Mouse (Mus musculus) kidney, postnatal 0 days (tissue): ENCODE results near the gene Lancl1. TPM values are rescaled to one million over a fixed set of nuclear protein-coding genes. Genes with fewer than 3 reads are reported as not detected.

ENCODE experiments used
- ATAC-seq: fragments of 200-750 bp; cut with Nextera tagmentation; replicated peaks from 2 replicates; pipeline ENCODE4 v1.8.0; 2017; ENCODE audit warnings: low read depth, moderate number of reproducible peaks, moderate TSS enrichment, moderate library complexity; ENCODE audit not compliant: low FRiP score
- DNase-seq: peaks from one replicate; pipeline ENCODE4 v3.0.0-alpha.2; 2016; ENCODE audit warnings: low spot score
- H3K27ac ChIP-seq: fragments of 300-500 bp; sonication (generic); 2 replicates; pipeline ENCODE4 v1.5.1; 2014; ENCODE audit warnings: mild to moderate bottlenecking
- H3K27me3 ChIP-seq: fragments of 300-500 bp; sonication (generic); 2 replicates; pipeline ENCODE4 v1.6.1; 2014; ENCODE audit warnings: low read length, mixed read lengths; ENCODE audit not compliant: insufficient read depth
- H3K36me3 ChIP-seq: fragments of 300-500 bp; sonication (generic); 2 replicates; pipeline ENCODE4 v1.6.1; 2014; ENCODE audit warnings: low read length, mixed read lengths; ENCODE audit not compliant: insufficient read depth
- H3K4me1 ChIP-seq: fragments of 300-500 bp; sonication (generic); replicated peaks from 2 replicates; pipeline ENCODE4 v1.6.1; 2014; ENCODE audit warnings: antibody characterized with exemption, low read length, mixed read lengths; ENCODE audit not compliant: insufficient read depth
- H3K4me2 ChIP-seq: fragments of 300-500 bp; sonication (generic); 2 replicates; pipeline ENCODE4 v1.6.1; 2014; ENCODE audit warnings: mild to moderate bottlenecking, low read length, moderate library complexity, mixed read lengths
- H3K4me3 ChIP-seq: fragments of 300-500 bp; sonication (generic); replicated peaks from 2 replicates; pipeline ENCODE4 v1.5.1; 2014; ENCODE audit warnings: low read depth, low read length
- H3K9ac ChIP-seq: fragments of 300-500 bp; sonication (generic); 2 replicates; pipeline ENCODE4 v1.6.1; 2014; ENCODE audit warnings: low read depth, low read length
- H3K9me3 ChIP-seq: fragments of 300-500 bp; sonication (generic); replicated peaks from 2 replicates; pipeline ENCODE4 v1.6.1; 2016; ENCODE audit warnings: low read length, inconsistent platforms, mixed read lengths
- CTCF ChIP-seq: IDR thresholded peaks from 2 replicates; pipeline ENCODE4 v1.5.1; 2016; ENCODE audit warnings: antibody characterized with exemption, low read depth, mild to moderate bottlenecking, moderate library complexity
- WGBS: fragments of 180-500 bp; shearing (Covaris S2); extraction: QIAGEN DNeasy Blood & Tissue Kit; methylation state at CpG from one replicate; pipeline ENCODE4 v1.1.7; 2014; 5-methylcytosine and 5-hydroxymethylcytosine counted together
- polyA plus RNA-seq: library from polyadenylated mRNA; unstranded; fragments of >200 nt; fragmentation: Nextera tagmentation; extraction: Ambion mirVana; gene quantifications from 2 replicates; pipeline ENCODE4 v1.2.1, GENCODE M21; 2015

Lancl1 gene
- polyA plus RNA-seq, 1 experiment from 2014 or later = 92.1 TPM

DNA sequence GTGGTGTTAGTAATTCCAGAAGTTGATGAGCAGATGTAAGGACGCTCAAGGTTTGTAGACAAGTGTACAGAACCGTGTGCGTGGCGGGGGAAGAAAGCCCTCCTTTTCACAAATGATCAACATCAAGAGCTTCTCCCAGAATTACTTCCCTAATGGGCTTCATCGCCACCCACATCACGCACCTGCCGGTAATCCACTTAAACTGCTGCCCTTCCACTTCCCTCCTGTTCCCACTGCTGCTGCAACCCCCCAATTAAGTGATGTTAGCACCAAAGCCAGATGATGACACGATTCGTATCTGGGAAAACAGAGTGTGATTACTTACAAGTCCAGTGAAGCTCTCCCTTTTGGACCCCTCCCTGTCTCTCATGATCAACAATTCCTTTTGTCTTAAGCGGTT, 16.6 kb downstream of the Lancl1 start:
- no peak overlapping the region for H3K27ac ChIP-seq
- DNase-seq (no peak), ATAC-seq (no peak)
- H3K9me3 ChIP-seq = no peaks in the 10 kb centered on the region
- no peak overlapping the region for H3K4me3 ChIP-seq
- WGBS = 93% methylated on average over 10 of the region's 10 CpGs
- H3K4me2 ChIP-seq = no peak overlapping the region
- H3K4me1 ChIP-seq = no peaks in the 10 kb centered on the region
- no peak for TF ChIP-seq CTCF
- H3K27me3 ChIP-seq = no peaks in the 10 kb centered on the region
- 0 out of 2 replicates have a peak, but pooled peaks cover 12% of the 10 kb centered on the region for H3K36me3 ChIP-seq
- no peak overlapping the region for H3K9ac ChIP-seq

DNA sequence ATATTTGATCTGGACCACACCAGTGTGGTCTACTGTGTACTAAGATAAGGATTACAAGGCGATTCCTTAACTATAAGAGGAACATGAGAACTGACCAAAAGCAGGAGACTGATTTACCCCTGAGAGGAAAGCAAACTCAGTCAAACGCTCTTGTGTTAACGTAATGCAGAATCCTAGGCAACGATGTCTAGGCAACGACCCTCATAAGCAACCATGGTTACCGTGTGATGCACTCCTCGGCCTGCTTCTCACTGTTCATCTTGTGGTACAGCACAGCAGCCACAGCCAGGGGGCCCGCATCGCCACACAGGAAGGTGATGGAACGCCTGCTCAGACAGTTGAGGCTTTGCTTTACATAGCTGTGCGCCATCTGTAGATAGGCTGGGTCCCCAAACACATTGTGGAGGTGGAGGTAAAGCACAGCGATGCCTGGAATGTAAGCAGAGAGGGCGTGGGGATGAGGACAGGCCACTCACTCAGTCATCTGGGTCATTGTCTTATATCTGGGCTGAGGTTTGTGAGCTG, 18.0 kb downstream of the Lancl1 start:
- Histone ChIP-seq H3K9ac (no peak overlapping the region), H3K9me3 (no peaks in the 10 kb centered on the region), H3K4me3 (no peak overlapping the region), H3K27me3 (no peaks in the 10 kb centered on the region), H3K4me2 (no peak overlapping the region), H3K36me3 (0 out of 2 replicates have a peak, but pooled peaks cover 9% of the 10 kb centered on the region), H3K4me1 (no peaks in the 10 kb centered on the region), H3K27ac (no peak overlapping the region)
- ATAC-seq (no peak), DNase-seq (no peak)
- 86% methylated on average over 13 of the region's 13 CpGs for WGBS
- TF ChIP-seq CTCF = no peak

DNA sequence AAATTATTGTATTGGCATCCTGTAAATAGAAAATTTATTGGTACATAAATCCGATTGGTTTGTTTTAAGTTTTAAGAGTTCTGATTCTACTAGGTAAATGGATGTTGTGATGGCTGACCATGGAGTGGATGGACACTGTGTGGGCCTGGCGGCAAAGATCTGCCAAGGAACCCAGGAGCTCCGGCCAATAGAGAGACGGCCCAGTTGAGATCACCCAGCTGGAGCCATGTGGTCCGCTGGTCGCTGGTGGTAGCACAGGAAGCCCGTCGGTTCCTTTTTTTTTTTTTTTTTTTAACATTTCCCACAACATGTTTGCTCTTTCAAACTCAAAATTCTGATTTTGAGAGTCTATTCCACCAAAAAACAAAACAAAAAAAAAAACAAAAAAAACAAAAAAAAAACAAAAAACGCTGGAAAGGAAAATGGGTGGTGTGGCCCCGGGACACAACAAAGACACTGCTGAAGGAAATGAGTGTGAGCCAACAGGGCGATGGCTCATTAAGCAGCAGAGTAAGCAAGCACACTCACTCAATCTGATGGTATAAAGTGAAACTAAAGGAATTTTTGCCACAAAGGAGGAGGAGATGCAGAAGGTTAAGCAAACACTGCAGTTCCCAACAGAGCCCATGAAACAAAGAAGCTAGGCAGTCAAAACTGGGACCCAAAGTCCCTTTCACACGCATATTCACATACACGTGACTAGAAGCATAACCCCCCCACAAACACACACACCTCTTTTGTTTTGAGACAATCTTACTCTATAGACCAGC, 21.4 kb downstream of the Lancl1 start:
- Histone ChIP-seq H3K4me2 (no peak overlapping the region), H3K4me3 (no peak overlapping the region), H3K36me3 (0 out of 2 replicates have a peak, but pooled peaks cover 9% of the 10 kb centered on the region), H3K4me1 (no peaks in the 10 kb centered on the region), H3K27me3 (no peaks in the 10 kb centered on the region), H3K9me3 (no peaks in the 10 kb centered on the region), H3K27ac (no peak overlapping the region), H3K9ac (no peak overlapping the region)
- peak; percentile 77 for ATAC-seq
- peak; percentile 64 for DNase-seq
- WGBS = 61% methylated on average over 13 of the region's 13 CpGs
- no peak for TF ChIP-seq CTCF

DNA sequence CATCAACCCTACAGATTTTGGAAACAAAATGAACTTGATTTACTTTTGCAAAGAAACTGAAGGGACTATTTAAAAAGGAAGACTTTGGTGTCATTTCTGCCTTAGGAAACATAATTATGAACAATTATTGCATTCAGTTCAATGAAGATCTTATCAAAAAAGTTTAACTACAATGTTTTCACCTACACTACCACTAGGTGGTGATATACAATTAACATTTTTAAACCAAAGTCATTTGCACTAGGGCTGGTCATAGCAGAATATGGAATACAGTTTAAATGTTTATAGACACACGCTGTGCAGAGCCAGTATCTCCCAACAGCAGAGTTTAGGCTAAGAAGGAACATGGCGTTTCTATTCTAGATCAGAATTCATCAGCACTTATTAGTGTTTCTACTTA, 24.5 kb downstream of the Lancl1 start:
- no peak for ATAC-seq
- no peak overlapping the region for H3K9ac ChIP-seq
- peak; percentile 60 for DNase-seq

DNA sequence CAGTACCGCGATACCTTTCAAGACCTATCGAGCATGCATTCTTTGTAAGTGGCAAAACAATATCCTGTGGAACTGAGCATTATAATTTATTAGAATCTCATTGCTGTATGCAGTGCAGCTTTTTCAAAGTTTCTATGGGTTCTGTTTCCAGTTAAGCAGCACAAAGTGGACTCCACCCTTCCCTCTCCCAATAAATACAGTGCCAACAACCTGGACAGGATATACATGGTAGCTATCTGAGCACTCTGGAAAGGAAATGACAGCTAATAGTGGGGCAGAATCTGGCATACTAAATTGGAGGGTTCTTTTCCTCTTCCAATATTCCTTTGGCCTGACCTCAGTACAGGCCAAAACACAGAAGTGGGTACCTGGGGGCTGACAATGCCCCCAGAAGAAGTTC, 28.2 kb downstream of the Lancl1 start:
- DNase-seq (no peak), ATAC-seq (no peak)
- no peaks in the 10 kb centered on the region for H3K4me1 ChIP-seq
- H3K27me3 ChIP-seq = no peaks in the 10 kb centered on the region
- no peaks in the 10 kb centered on the region for H3K9me3 ChIP-seq
- H3K4me2 ChIP-seq = no peak overlapping the region
- no peak overlapping the region for H3K9ac ChIP-seq
- no peak overlapping the region for H3K27ac ChIP-seq
- TF ChIP-seq CTCF = no peak
- WGBS = 88% methylated on average over 3 of the region's 3 CpGs
- 0 out of 2 replicates have a peak, but pooled peaks cover 14% of the 10 kb centered on the region for H3K36me3 ChIP-seq
- no peak overlapping the region for H3K4me3 ChIP-seq

More for the DNA sequence above, 24.5 kb downstream of the Lancl1 start:
- Histone ChIP-seq H3K27ac (no peak overlapping the region), H3K4me1 (no peaks in the 10 kb centered on the region), H3K36me3 (0 out of 2 replicates have a peak, but pooled peaks cover 3% of the 10 kb centered on the region), H3K4me3 (no peak overlapping the region), H3K27me3 (no peaks in the 10 kb centered on the region), H3K9me3 (no peaks in the 10 kb centered on the region), H3K4me2 (no peak overlapping the region)
- WGBS = 74% methylated on average over 2 of the region's 2 CpGs
- peak; percentile 62 for TF ChIP-seq CTCF

DNA sequence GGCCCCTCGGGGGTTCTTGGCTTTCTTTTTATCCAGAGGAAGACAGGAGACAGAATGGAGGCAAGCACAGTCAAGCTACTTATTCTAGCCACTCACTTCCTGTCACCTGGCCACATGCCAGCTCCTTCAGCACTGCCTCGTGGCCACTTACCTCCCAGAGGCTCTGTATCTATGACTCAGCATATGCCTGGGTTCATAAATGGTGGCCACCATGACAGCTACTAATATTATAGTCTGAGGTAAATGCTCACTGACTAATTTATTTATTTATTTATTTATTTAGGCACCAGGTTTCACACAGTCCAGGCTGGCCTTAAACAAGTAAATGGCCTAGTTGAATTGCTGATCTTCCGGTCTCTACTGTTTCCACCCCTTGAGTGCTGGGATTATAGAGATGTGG, 35.0 kb downstream of the Lancl1 start:
- H3K36me3 ChIP-seq = peaks cover 28% of the 10 kb centered on the region; the same call in 1 of the 2 replicates
- WGBS = 49% methylated on average over 3 of the region's 3 CpGs
- H3K27me3 ChIP-seq = no peaks in the 10 kb centered on the region
- no peaks in the 10 kb centered on the region for H3K4me1 ChIP-seq
- no peak overlapping the region for H3K4me2 ChIP-seq
- H3K9me3 ChIP-seq = no peaks in the 10 kb centered on the region
- H3K9ac ChIP-seq = no peak overlapping the region
- TF ChIP-seq CTCF = no peak
- no peak overlapping the region for H3K27ac ChIP-seq
- DNase-seq (peak; percentile 32), ATAC-seq (peak; percentile 65)
- no peak overlapping the region for H3K4me3 ChIP-seq
